Mouse (Mus musculus) Muller cell, postnatal 12 days (primary cell): ENCODE measurements around the gene Lats2.
A peak's percentile ranks its signal among the peaks of the same experiment; 100 is the strongest.
"Not testable (repeated sequence)": the region's sequence is repeated elsewhere in the genome, so short reads cannot be mapped to it uniquely, and the experiment has no call there.

ENCODE experiments used
- DNase-seq: peaks from one replicate; pipeline ENCODE4 v3.0.0-alpha.2; 2015; ENCODE audit errors: inconsistent ontology term

Gene Lats2

GRCm38 (mm10) chr14:57695550-57695949, 62.6 kb downstream of the Lats2 start:
- no peak for DNase-seq

- no peak for DNase-seq
Measured at GRCm38 (mm10) chr14:57694246-57694645, 63.9 kb downstream of the Lats2 start.

- no peak for DNase-seq
Measured at GRCm38 (mm10) chr14:57692517-57693130, 65.6 kb downstream of the Lats2 start.

- no peak for DNase-seq
Measured at GRCm38 (mm10) chr14:57691316-57691715, 66.9 kb downstream of the Lats2 start.

- no peak for DNase-seq
Measured at GRCm38 (mm10) chr14:57690681-57691080, 67.5 kb downstream of the Lats2 start.

- not testable (repeated sequence) for DNase-seq
Measured at GRCm38 (mm10) chr14:57688066-57688465, 70.1 kb downstream of the Lats2 start.

GRCm38 (mm10) chr14:57687441-57687840, 70.7 kb downstream of the Lats2 start:
- DNase-seq, result no peak

GRCm38 (mm10) chr14:57686647-57687046, 71.5 kb downstream of the Lats2 start:
- no peak for DNase-seq

GRCm38 (mm10) chr14:57684579-57684978, 73.6 kb downstream of the Lats2 start:
- no peak for DNase-seq

GRCm38 (mm10) chr14:57682751-57683150, 75.4 kb downstream of the Lats2 start:
- DNase-seq, result no peak

- DNase-seq, result peak; percentile 88
Measured at GRCm38 (mm10) chr14:57679958-57680535, 78.1 kb downstream of the Lats2 start.

- no peak for DNase-seq
Measured at GRCm38 (mm10) chr14:57679523-57679922, 78.7 kb downstream of the Lats2 start.

- no peak for DNase-seq
Measured at GRCm38 (mm10) chr14:57675481-57675880, 82.7 kb downstream of the Lats2 start.

GRCm38 (mm10) chr14:57665628-57665950, 92.6 kb downstream of the Lats2 start:
- DNase-seq, result no peak

- DNase-seq, result peak; percentile 87
Measured at GRCm38 (mm10) chr14:57664822-57665627, 93.2 kb downstream of the Lats2 start, which contains the start of gene Xpo4. Gene Xpo4 (minus strand): TSS chr14:57665430.

- no peak for DNase-seq
Measured at GRCm38 (mm10) chr14:57664311-57664821, 93.8 kb downstream of the Lats2 start.

- no peak for DNase-seq
Measured at GRCm38 (mm10) chr14:57663630-57664029, 94.6 kb downstream of the Lats2 start.

GRCm38 (mm10) chr14:57658301-57658700, 99.9 kb downstream of the Lats2 start:
- no peak for DNase-seq

GRCm38 (mm10) chr14:57657500-57657899, 100.7 kb downstream of the Lats2 start:
- DNase-seq, result no peak

GRCm38 (mm10) chr14:57656519-57656918, 101.7 kb downstream of the Lats2 start:
- not testable (repeated sequence) for DNase-seq

GRCm38 (mm10) chr14:57649501-57649900, 108.7 kb downstream of the Lats2 start:
- DNase-seq, result no peak

- no peak for DNase-seq
Measured at GRCm38 (mm10) chr14:57646155-57646554, 112.0 kb downstream of the Lats2 start.
